Mouse (Mus musculus) cerebellum, adult 2 months (tissue): ENCODE measurements around the gene Etl4.

Experiments used
- CTCF ChIP-seq: fragments of 200-500 bp; IDR thresholded peaks from 2 replicates; pipeline ENCODE4 v1.5.1; 2011; ENCODE audit warnings: low read depth, mild to moderate bottlenecking, control low read depth, low read length, moderate library complexity, borderline replicate concordance; ENCODE audit not compliant: insufficient read depth
- POLR2A ChIP-seq: fragments of 200-500 bp; IDR thresholded peaks from 2 replicates; pipeline ENCODE4 v1.6.1; 2011; ENCODE audit warnings: low read length, control low read depth, borderline replicate concordance; ENCODE audit not compliant: insufficient read depth

- TF ChIP-seq CTCF (no peak), POLR2A (no peak)
Observed at GRCm38 (mm10) chr2:20400556-20400955, 491.0 kb downstream of the Etl4 start.
